Mouse (Mus musculus): ENCODE measurements around the gene Bod1l. TPM values are rescaled to one million over a fixed set of nuclear protein-coding genes. Genes with fewer than 3 reads are reported as not detected.

Bod1l gene
- total and polyA plus RNA-seq, 3 experiments: 20.7 to 472 (median 23.8) TPM

- peak; percentile 74 for DNase-seq (ENCODE audit: low read depth, low spot score)
- no peaks in the 10 kb centered on the region for H3K9me3 ChIP-seq (replicated peaks; ENCODE audit: insufficient read depth, low read length)
- no peaks in the 10 kb centered on the region for H3K79me2 ChIP-seq (ENCODE audit: control insufficient read depth, insufficient read depth, low read length, poor library complexity)
- no peaks in the 10 kb centered on the region; a peak in 2 of 4 replicates for H3K27me3 ChIP-seq (ENCODE audit: control insufficient read depth in 1 of 2, insufficient read depth in 2 of 2, low read length in 2 of 2)
- no peak overlapping the region for H3K4me3 ChIP-seq (ENCODE audit: control insufficient read depth in 1 of 2, insufficient read depth in 1 of 2, low read depth in 2 of 2, low read length in 2 of 2)
- H3K9ac ChIP-seq (ENCODE audit: control insufficient read depth, low read depth, low read length, poor library complexity, severe bottlenecking): no peak overlapping the region
- peaks cover 0 to 2% of the 10 kb centered on the region in 2 experiments; a peak in 1 of 4 replicates for H3K4me1 ChIP-seq (ENCODE audit: control insufficient read depth in 1 of 2, insufficient read depth in 2 of 2, low read length in 2 of 2)
- H3K27ac ChIP-seq (ENCODE audit: control insufficient read depth, low read depth, low read length): no peak overlapping the region
- no peaks in the 10 kb centered on the region; a peak in 1 of 4 replicates for H3K36me3 ChIP-seq (ENCODE audit: control insufficient read depth in 1 of 2, insufficient read depth in 2 of 2, low read length in 2 of 2)
- TF ChIP-seq MYB (IDR thresholded peaks at IDR 0.05; ENCODE audit: low read depth, low read length) (no peak), TBP (IDR thresholded peaks at IDR 0.05; ENCODE audit: low read depth, low read length) (no peak), MAX (IDR thresholded peaks at IDR 0.05; ENCODE audit: low read length) (no peak), USF2 (IDR thresholded peaks at IDR 0.05; ENCODE audit: borderline replicate concordance in 1 of 2, insufficient read depth in 1 of 2, low read depth in 1 of 2, low read length in 2 of 2) (no peak), TCF12 (IDR thresholded peaks at IDR 0.05; ENCODE audit: low read depth, low read length) (no peak), SIN3A (IDR thresholded peaks at IDR 0.05; ENCODE audit: low read length) (no peak), MXI1 (IDR thresholded peaks at IDR 0.05; ENCODE audit: low read depth, low read length) (no peak), RAD21 (IDR thresholded peaks at IDR 0.05; ENCODE audit: low read depth, low read length) (peak; percentile 57), POLR2A (IDR thresholded peaks at IDR 0.05; ENCODE audit: control insufficient read depth in 1 of 2, insufficient read depth in 1 of 2, low read depth in 1 of 2, low read length in 2 of 2, poor library complexity in 1 of 2) (no peak), SMC3 (IDR thresholded peaks at IDR 0.05; ENCODE audit: low read depth, low read length) (peak; percentile 52), CTCF (IDR thresholded peaks at IDR 0.05 in 2 of 3, conservative IDR thresholded peaks at IDR 0.05 in 1 of 3; ENCODE audit: control insufficient read depth in 1 of 3, insufficient read depth in 1 of 3, low read depth in 2 of 3, low read length in 3 of 3, poor library complexity in 1 of 3, severe bottlenecking in 1 of 3) (peak; percentile 72 to 81 (median 73)), HCFC1 (IDR thresholded peaks at IDR 0.05; ENCODE audit: low read depth, low read length) (no peak), NRF1 (IDR thresholded peaks at IDR 0.05; ENCODE audit: insufficient read depth, low read depth, low read length, poor library complexity, severe bottlenecking) (no peak), USF1 (IDR thresholded peaks at IDR 0.05; ENCODE audit: low read depth, low read length) (no peak), ETS1 (IDR thresholded peaks at IDR 0.05; ENCODE audit: low read depth, low read length) (no peak), UBTF (IDR thresholded peaks at IDR 0.05; ENCODE audit: borderline replicate concordance, insufficient read depth, low read depth, low read length) (no peak), TAL1 (IDR thresholded peaks at IDR 0.05; ENCODE audit: low read length) (no peak), ZKSCAN1 (IDR thresholded peaks at IDR 0.05; ENCODE audit: low read depth, low read length) (no peak), CHD2 (IDR thresholded peaks at IDR 0.05; ENCODE audit: low read length) (no peak), E2F4 (IDR thresholded peaks at IDR 0.05; ENCODE audit: borderline replicate concordance, low read depth, low read length) (no peak), ZMIZ1 (IDR thresholded peaks at IDR 0.05; ENCODE audit: low read depth, low read length) (no peak), RCOR1 (IDR thresholded peaks at IDR 0.05; ENCODE audit: low read depth, low read length) (no peak)
Observed at GRCm38 (mm10) chr5:41884563-41884962, 40.4 kb upstream of the Bod1l start.
